Mouse (Mus musculus): ENCODE measurements around the gene Plet1. TPM values are rescaled to one million over a fixed set of nuclear protein-coding genes. Genes with fewer than 3 reads are reported as not detected.

Gene Plet1
- polyA plus RNA-seq, 1 experiment from 2014 or later, result 0.07 TPM

Other genes with a start within 250 kb of the Plet1 start
- 232 and 293 TPM in 2 replicates for gene Rpl10-ps3, start 149.6 kb upstream of the Plet1 start, polyA plus RNA-seq (2015; fragmentation: Nextera tagmentation; extraction: Ambion mirVana)
- 41.6 and 43.4 TPM in 2 replicates for gene Pts, start 34.2 kb downstream of the Plet1 start, polyA plus RNA-seq (2015; fragmentation: Nextera tagmentation; extraction: Ambion mirVana)
- gene Il18, start 60.3 kb downstream of the Plet1 start, polyA plus RNA-seq (2015; fragmentation: Nextera tagmentation; extraction: Ambion mirVana), result 5.7 and 5.9 TPM in 2 replicates
- 0.24 and 0.37 TPM in 2 replicates for gene Bco2, start 60.7 kb downstream of the Plet1 start, polyA plus RNA-seq (2015; fragmentation: Nextera tagmentation; extraction: Ambion mirVana)
- not detected in 2 replicates for gene Tex12, start 66.8 kb downstream of the Plet1 start, polyA plus RNA-seq (2015; fragmentation: Nextera tagmentation; extraction: Ambion mirVana)
- gene Sdhd, start 109.3 kb downstream of the Plet1 start, polyA plus RNA-seq (2015; fragmentation: Nextera tagmentation; extraction: Ambion mirVana), result 350 and 370 TPM in 2 replicates
- 208 and 218 TPM in 2 replicates for gene Timm8b, start 109.4 kb downstream of the Plet1 start, polyA plus RNA-seq (2015; fragmentation: Nextera tagmentation; extraction: Ambion mirVana)
- gene Pih1d2, start 122.8 kb downstream of the Plet1 start, polyA plus RNA-seq (2015; fragmentation: Nextera tagmentation; extraction: Ambion mirVana), result 1.8 and 2.1 TPM in 2 replicates
- gene Nkapd1, start 122.9 kb downstream of the Plet1 start, polyA plus RNA-seq (2015; fragmentation: Nextera tagmentation; extraction: Ambion mirVana), result 10.4 and 11.6 TPM in 2 replicates
- 33.7 and 45.2 TPM in 2 replicates for gene Dlat, start 165.3 kb downstream of the Plet1 start, polyA plus RNA-seq (2015; fragmentation: Nextera tagmentation; extraction: Ambion mirVana)
- gene Dixdc1, start 245.0 kb downstream of the Plet1 start, polyA plus RNA-seq (2015; fragmentation: Nextera tagmentation; extraction: Ambion mirVana), result 0.70 and 0.93 TPM in 2 replicates

All from liver, embryonic 13.5 days (tissue).